Mouse (Mus musculus): ENCODE data around the gene Wdr31.

DNA sequence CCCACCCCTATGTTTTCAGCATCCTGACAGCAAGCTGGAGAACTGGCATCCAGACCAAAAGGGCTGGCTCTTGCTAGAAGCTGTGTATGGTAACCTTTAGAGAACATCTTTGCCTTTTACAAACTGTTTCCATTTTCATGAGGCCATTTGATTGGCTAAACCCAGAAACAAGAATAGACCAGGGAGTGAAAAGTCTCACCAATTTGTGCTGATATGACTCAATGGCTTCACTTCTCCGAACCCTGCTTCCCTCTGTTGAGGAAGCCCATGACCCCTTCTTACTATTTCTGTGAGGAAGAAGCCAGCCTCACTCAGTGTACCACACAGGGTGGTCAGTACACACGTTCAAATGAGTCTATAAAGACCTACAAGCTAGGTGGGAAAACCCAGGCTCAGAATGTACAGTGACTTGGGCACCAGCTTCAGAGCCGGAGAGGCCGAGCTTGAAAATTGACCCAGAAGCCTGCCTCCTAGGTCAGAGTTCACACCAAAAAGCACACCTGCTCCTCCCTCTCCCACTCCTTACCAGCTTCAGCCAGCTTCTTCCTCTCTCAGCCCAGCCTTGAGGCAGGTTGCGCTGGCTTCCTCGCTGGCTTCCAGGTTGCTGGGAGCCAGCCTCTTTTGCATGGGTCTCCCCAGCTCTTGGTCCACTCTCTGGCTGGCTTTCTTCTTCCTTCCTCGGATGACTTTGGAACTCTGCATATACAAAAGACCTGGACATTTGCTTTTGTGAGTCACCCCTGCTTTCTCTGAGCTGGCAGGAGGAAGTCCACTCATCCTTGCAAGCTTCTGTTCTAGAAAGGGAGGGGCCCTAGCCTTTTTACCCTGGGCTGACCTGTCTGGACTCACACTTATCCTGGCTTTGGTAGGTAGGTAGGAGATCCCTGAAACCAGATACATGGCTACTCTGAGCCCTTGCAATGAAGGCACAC is 36.5 kb downstream of the Wdr31 start:
- TF ChIP-seq EP300 (IDR thresholded peaks at IDR 0.05; ENCODE audit: low read depth) (no peak), CTCF (IDR thresholded peaks at IDR 0.05; ENCODE audit: low read depth) (no peak)
